Mouse (Mus musculus) liver, embryonic 11.5 days (tissue): Measurements from ENCODE around the gene Hist1h3e. TPM values are rescaled to one million over a fixed set of nuclear protein-coding genes. Genes with fewer than 3 reads are reported as not detected.
"Not testable (repeated sequence)": the region's sequence is repeated elsewhere in the genome, so short reads cannot be mapped to it uniquely, and the experiment has no call there.

ENCODE experiments used
- ATAC-seq: fragments of 200-750 bp; cut with Nextera tagmentation; replicated peaks from 2 replicates; pipeline ENCODE4 v1.8.0; 2017; ENCODE audit warnings: moderate number of reproducible peaks, mild to moderate bottlenecking, moderate TSS enrichment, moderate library complexity; ENCODE audit not compliant: low FRiP score
- DNase-seq: peaks from one replicate; pipeline ENCODE4 v3.0.0-alpha.2; 2017; ENCODE audit warnings: low spot score
- H3K27ac ChIP-seq: fragments of 300-500 bp; sonication (generic); 2 replicates; pipeline ENCODE4 v1.5.1; 2014; ENCODE audit warnings: mild to moderate bottlenecking, low read depth, low read length, control low read depth
- H3K27me3 ChIP-seq: fragments of 300-500 bp; sonication (generic); replicated peaks from 2 replicates; pipeline ENCODE4 v1.6.1; 2014; ENCODE audit warnings: low read length, mixed read lengths; ENCODE audit not compliant: control insufficient read depth, insufficient read depth
- H3K36me3 ChIP-seq: fragments of 300-500 bp; sonication (generic); 2 replicates; pipeline ENCODE4 v1.6.1; 2014; ENCODE audit warnings: mild to moderate bottlenecking, low read length, moderate library complexity, mixed read lengths; ENCODE audit not compliant: control insufficient read depth, insufficient read depth
- H3K4me1 ChIP-seq: fragments of 300-500 bp; sonication (generic); replicated peaks from 2 replicates; pipeline ENCODE4 v1.6.1; 2014; ENCODE audit warnings: low read length, mixed read lengths; ENCODE audit not compliant: control insufficient read depth, insufficient read depth
- H3K4me2 ChIP-seq: fragments of 300-500 bp; sonication (generic); 2 replicates; pipeline ENCODE4 v1.6.1; 2014; ENCODE audit warnings: mild to moderate bottlenecking, control low read depth, moderate library complexity
- H3K4me3 ChIP-seq: fragments of 300-500 bp; sonication (generic); 2 replicates; pipeline ENCODE4 v1.5.1; 2014; ENCODE audit warnings: low read depth, low read length, control low read depth
- H3K9ac ChIP-seq: fragments of 300-500 bp; sonication (generic); 2 replicates; pipeline ENCODE4 v1.6.1; 2014; ENCODE audit warnings: low read depth, low read length, control low read depth
- H3K9me3 ChIP-seq: fragments of 300-500 bp; sonication (generic); 2 replicates; pipeline ENCODE4 v1.6.1; 2016; ENCODE audit warnings: low read length, inconsistent platforms, mixed read lengths; ENCODE audit not compliant: control insufficient read depth
- WGBS: fragments of 180-500 bp; shearing (Covaris S2); extraction: QIAGEN DNeasy Blood & Tissue Kit; methylation state at CpG from one replicate; pipeline ENCODE4 v1.1.7; 2014; 5-methylcytosine and 5-hydroxymethylcytosine counted together
- polyA plus RNA-seq: library from polyadenylated mRNA; unstranded; fragments of >200 nt; fragmentation: Nextera tagmentation; extraction: Ambion mirVana; gene quantifications from 2 replicates; pipeline ENCODE4 v1.2.1, GENCODE M21; 2014

Gene Hist1h3e
- polyA plus RNA-seq, 1 experiment from 2014 or later = 3.5 TPM

- not testable (repeated sequence) for H3K27me3 ChIP-seq, ATAC-seq, H3K36me3 ChIP-seq, H3K4me1 ChIP-seq, H3K9me3 ChIP-seq, DNase-seq
- Histone ChIP-seq H3K4me2 (peak overlapping the region; percentile 73), H3K27ac (peak overlapping the region; percentile 98), H3K4me3 (peak overlapping the region; percentile 50), H3K9ac (peak overlapping the region; percentile 79)
- 8% methylated on average over 18 of the region's 20 CpGs for WGBS
These were observed 11.1 kb upstream of the Hist1h3e start for GRCm38 (mm10) chr13:23573034-23573897.

DNA sequence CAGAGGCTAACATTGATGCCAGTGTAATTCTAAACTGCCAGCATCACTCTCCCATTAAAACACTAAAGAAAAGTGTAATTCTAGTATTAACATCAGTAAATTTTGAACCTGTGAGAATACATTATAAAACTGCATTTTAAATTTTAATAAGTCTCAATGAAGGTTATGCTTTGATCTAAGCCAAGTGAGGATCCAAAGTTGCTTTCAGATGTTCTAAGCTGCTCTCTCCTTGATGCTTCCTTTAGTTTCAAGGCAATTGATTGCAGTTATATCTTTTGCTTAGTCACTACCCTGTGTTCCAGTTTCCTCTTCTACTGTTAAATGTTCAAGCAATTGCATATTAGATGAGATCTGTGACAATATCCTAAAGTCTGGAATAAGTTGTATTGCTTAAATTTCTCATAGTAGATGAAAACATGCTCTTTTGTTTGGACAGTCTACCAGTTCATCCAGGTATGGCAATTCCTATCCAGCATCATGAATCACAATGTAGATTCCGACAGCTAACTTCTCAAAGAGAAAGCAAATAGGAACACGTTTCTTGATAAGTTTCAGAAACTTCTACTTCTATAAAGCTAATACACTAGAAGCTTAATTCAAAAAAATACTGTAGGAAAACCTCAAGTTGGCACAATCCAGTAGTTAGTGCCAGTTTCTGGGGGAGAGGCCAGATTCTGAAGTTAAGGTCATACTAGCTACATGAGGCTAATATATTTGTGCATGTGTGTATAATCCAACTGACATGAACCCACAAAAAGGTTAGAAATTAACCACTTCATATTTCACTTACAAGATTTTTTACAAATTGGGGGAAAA, 10.3 kb upstream of the Hist1h3e start:
- Histone ChIP-seq H3K27ac (peak overlapping the region; percentile 98), H3K36me3 (no peaks in the 10 kb centered on the region), H3K4me3 (peak overlapping the region; percentile 50), H3K4me2 (peak overlapping the region; percentile 73), H3K27me3 (no peaks in the 10 kb centered on the region), H3K9me3 (no peaks in the 10 kb centered on the region), H3K4me1 (peaks cover 7% of the 10 kb centered on the region), H3K9ac (peak overlapping the region; percentile 79)
- DNase-seq = no peak
- ATAC-seq = no peak
- 32% methylated on average over 2 of the region's 2 CpGs for WGBS

DNA sequence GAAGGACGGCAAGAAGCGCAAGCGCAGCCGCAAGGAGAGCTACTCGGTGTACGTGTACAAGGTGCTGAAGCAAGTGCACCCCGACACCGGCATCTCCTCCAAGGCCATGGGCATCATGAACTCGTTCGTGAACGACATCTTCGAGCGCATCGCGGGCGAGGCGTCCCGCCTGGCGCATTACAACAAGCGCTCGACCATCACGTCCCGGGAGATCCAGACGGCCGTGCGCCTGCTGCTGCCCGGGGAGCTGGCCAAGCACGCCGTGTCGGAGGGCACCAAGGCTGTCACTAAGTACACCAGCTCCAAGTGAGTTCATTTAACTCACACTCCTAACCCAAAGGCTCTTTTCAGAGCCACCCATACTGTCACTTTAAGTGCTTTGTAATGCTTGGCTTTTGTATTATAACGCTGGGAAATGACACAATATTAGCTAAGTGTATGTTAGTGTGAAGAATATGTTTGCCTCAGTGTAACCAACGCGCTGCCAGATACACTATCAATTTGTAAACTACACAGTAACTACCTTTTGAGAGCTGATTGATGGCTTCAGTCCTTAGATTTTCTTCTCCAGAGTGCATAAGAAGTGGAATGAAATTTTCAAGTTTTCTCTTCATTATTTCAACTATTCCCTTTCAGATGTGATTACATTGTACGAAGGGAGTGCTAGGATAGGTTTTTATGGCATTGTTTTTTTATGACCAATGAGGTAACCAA, 9.5 kb upstream of the Hist1h3e start:
- H3K4me1 ChIP-seq, H3K9me3 ChIP-seq, H3K36me3 ChIP-seq, H3K27me3 ChIP-seq, DNase-seq: not testable (repeated sequence)
- ATAC-seq = peak; percentile 10
- under 1% methylated on average over 9 of the region's 34 CpGs for WGBS
- Histone ChIP-seq H3K4me3 (peak overlapping the region; percentile 50), H3K27ac (peak overlapping the region; percentile 98), H3K9ac (peak overlapping the region; percentile 79), H3K4me2 (peak overlapping the region; percentile 73)

DNA sequence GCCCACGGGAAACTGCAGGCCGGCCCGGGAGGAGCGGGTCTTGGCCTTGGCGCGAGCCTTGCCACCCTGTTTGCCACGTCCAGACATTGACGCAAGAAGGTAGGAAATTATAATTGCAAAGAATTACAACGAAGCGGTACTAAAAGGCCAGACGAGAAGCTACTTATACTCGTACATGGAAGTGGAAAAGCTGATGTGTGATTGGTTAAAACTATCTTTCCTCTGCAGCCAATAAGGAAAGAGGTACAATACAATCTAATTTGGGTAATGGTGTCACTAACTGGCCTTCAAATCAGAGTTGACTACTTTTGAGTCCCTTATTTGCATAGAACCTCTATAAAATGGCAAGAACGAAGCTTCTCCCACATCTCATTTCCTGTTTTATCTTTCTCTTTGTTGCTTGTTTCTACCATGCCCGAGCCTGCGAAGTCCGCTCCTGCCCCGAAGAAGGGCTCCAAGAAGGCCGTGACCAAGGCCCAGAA, 8.9 kb upstream of the Hist1h3e start, which contains the start of the genes Hist1h2ae and Hist1h2bg:
Gene Hist1h2ae (minus strand): TSS at position 199 of the 482 bp plus-strand sequence.
Gene Hist1h2bg (plus strand): TSS at position 375 of the 482 bp plus-strand sequence.
- no peaks in the 10 kb centered on the region for H3K27me3 ChIP-seq
- H3K4me3 ChIP-seq = peak within 1 kb of the TSS; percentile 50
- ATAC-seq (peak; percentile 82), DNase-seq (peak; percentile 77)
- WGBS = 0% methylated on average over 18 of the region's 18 CpGs
- H3K9me3 ChIP-seq = no peaks in the 10 kb centered on the region
- H3K27ac ChIP-seq = peak within 1 kb of the TSS; percentile 98
- no peaks in the 10 kb centered on the region for H3K36me3 ChIP-seq
- no peaks in the 10 kb centered on the region for H3K4me1 ChIP-seq
- peak within 1 kb of the TSS; percentile 79 for H3K9ac ChIP-seq
- peak within 1 kb of the TSS; percentile 73 for H3K4me2 ChIP-seq

DNA sequence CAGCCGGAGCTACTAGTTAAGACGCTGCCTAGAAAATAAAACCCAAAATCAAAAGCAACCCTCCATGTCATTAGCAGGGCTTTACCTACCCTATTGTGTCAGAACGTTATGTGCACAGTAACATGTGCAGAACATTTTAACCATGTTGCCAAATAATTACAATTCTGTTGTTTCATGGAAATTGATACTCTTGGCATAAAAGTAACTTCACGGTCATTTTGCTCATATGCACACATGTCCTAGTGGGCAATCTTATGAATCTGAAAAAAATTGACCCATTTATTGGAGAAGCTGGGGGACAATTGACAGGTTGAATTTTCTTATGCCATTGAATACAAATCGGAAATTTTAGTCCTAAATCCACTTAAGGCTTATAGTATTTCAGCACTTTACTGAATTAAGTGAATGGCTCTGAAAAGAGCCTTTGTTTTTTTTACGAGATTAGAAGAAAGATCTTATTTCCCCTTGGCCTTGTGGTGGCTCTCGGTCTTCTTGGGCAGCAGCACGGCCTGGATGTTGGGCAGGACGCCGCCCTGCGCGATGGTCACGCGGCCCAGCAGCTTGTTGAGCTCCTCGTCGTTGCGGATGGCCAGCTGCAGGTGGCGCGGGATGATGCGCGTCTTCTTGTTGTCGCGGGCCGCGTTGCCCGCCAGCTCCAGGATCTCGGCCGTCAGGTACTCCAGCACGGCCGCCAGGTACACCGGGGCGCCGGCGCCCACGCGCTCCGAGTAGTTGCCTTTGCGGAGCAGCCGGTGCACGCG, 8.3 kb upstream of the Hist1h3e start:
- Histone ChIP-seq H3K27ac (peak overlapping the region; percentile 97), H3K9ac (peak overlapping the region; percentile 69), H3K4me3 (peak overlapping the region; percentile 37), H3K4me2 (peak overlapping the region; percentile 66)
- not testable (repeated sequence) for H3K4me1 ChIP-seq, DNase-seq, H3K9me3 ChIP-seq, ATAC-seq, H3K27me3 ChIP-seq, H3K36me3 ChIP-seq
- WGBS = 2% methylated on average over 24 of the region's 41 CpGs

- H3K9me3 ChIP-seq = no peaks in the 10 kb centered on the region
- H3K4me1 ChIP-seq = no peaks in the 10 kb centered on the region
- DNase-seq (no peak), ATAC-seq (no peak)
- H3K4me3 ChIP-seq = no peak overlapping the region
- no peaks in the 10 kb centered on the region for H3K27me3 ChIP-seq
- no peaks in the 10 kb centered on the region for H3K36me3 ChIP-seq
- WGBS = 84% methylated on average over 2 of the region's 2 CpGs
- peak overlapping the region; percentile 100; the same call in 1 of the 2 replicates for H3K27ac ChIP-seq
- H3K4me2 ChIP-seq = no peak overlapping the region
- no peak overlapping the region for H3K9ac ChIP-seq
These were observed 2.3 kb upstream of the Hist1h3e start for GRCm38 (mm10) chr13:23564482-23564881.

DNA sequence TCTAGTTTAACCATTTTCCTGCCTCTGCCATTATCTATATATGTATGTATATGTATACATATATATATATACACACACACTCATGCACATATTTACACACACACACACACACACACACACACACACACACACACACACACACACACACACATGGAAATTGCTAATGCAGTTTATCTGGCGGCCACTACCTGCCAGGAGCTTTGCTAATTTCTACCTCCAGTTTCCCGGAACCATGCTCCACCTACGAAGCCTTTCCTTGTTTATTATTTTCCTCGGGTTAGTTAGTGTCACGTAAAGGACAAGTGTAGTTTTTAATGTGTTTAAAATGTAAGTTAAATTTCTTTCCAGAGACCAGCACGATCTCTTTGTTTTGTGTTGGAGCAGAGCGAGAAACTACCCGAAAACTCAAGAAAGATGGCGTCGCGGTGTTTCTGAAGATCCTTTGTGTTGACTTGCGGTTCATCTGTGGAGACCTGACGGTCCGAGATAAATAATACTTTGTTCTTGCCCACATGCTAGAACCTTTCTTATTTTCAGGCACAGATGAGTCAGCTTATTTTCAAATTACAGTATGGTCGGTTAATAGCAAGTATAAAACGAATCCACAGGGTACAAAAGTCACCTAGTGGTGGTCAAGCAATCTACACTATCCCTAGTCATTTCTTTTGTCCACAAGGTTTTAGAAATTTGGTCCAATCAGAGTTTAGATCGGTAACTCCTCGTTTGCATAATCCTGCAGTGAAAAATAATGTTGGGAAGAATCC, 712 bp upstream of the Hist1h3e start:
- peak; percentile 44 for DNase-seq
- peak overlapping the region; percentile 81 for H3K4me2 ChIP-seq
- ATAC-seq = peak; percentile 34
- H3K9ac ChIP-seq = peak overlapping the region; percentile 77
- H3K36me3 ChIP-seq = no peaks in the 10 kb centered on the region
- H3K27me3 ChIP-seq = no peaks in the 10 kb centered on the region
- H3K4me3 ChIP-seq = peak overlapping the region; percentile 39
- H3K27ac ChIP-seq = peak overlapping the region; percentile 100
- no peaks in the 10 kb centered on the region for H3K9me3 ChIP-seq
- WGBS = 2% methylated on average over 18 of the region's 18 CpGs
- H3K4me1 ChIP-seq = no peaks in the 10 kb centered on the region
